Mouse (Mus musculus) 3T3-L1 (cell line): ENCODE measurements around the gene Cdk8.

ENCODE experiments used
- DNase-seq: peaks from one replicate; pipeline ENCODE4 v3.0.0-alpha.2; 2015; ENCODE audit warnings: low read depth, low spot score

Cdk8 gene

DNA sequence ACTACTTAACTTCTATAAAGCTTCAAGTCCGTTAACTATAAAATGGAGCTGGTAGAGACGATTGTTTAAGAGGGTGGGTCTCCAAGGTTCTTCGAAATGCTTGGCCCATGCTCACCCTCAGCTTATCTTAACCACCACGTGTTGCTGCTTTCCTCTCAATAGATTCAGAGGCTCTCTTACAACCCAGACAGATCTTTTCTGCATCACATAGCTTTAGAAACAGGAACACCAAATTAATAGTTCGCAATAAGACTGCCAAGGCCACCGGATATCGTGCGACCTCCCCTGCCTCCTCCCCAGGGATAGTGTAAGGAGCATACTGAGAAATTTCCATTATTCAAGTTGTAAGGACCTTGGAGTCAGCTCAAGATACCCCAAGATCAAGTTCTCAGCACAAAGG lies 87.4 kb downstream of the Cdk8 start:
- DNase-seq = no peak

- no peak for DNase-seq
Measured at GRCm38 (mm10) chr5:146328941-146329340, 97.9 kb downstream of the Cdk8 start.

DNA sequence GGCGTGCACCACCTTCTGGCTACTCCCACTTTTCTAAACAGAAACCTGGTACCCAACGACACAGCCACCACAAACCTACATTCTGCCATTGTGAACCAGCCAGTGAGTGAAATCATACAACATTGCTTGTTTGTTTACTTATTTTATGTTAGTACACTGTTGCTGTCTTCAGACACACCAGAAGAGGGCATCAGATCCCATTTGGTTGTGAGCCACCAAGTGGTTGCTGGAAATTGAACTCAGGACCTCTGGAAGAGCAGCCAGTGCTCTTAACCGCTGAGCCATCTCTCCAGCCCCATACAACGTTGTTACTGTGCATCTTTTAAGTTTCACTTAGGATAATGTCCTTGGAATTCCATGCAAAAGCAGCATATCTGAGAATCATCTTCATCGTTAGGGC lies 98.5 kb downstream of the Cdk8 start:
- DNase-seq = no peak

DNA sequence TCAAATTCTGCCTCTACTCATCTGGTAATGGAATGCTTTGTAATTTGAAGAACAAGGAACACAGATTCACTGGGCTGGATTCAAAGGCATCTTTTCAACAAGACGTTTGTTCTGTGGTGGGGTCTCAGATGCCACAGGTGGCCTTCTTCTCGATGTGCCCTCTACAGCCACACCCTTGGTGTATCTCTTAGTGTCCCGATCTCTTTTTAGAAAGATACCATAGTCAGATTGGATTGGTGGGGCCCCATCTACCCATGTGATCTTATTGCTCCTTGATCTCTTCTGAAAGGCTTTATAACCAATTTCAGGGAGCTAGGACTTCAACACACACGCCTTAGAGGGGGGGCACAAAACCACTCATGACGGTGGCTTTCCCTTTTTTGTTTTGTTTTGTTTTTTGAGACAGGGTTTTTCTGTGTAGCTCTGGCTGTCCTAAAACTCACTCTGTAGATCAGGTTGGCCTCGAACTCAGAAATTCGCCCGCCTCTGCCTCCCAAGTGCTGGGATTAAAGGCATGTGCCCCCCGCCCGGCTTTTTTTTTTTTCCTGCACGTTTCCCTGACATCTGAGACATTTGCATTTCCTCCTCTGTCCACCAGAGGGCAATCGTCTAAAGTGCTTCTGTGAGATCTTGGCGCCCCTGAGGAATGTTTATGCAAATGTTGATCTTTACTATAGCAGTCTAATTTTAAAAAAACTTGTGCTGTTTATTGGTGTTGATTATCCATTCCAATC lies 99.2 kb downstream of the Cdk8 start:
- DNase-seq = peak; percentile 83

GRCm38 (mm10) chr5:146330765-146331115 lies 99.7 kb downstream of the Cdk8 start:
- no peak for DNase-seq

DNA sequence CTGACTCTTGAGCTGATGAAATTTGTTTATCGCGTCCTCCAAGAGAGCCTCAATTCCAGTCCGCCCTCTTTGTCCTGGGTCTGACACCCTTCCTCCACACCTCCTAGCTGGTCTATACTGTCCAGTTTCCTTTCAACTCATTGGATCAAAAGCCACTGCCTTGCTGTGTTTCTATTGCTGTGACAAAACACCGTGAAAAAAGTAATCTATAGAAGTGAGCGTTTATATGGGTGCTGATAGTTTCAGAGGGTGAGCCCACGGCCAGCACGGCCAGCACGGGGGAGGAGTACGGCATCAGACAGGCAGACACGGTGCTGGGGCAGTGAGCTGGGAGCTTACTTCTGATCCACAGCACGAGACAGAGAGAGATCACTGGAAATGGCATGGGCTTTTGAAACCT lies 100.1 kb downstream of the Cdk8 start:
- no peak for DNase-seq

GRCm38 (mm10) chr5:146332541-146332940 lies 101.5 kb downstream of the Cdk8 start:
- no peak for DNase-seq

- no peak for DNase-seq
Measured at GRCm38 (mm10) chr5:146334410-146334809, 103.4 kb downstream of the Cdk8 start.

GRCm38 (mm10) chr5:146338064-146338463 lies 107.0 kb downstream of the Cdk8 start:
- no peak for DNase-seq

- no peak for DNase-seq
Measured at GRCm38 (mm10) chr5:146340037-146340436, 109.0 kb downstream of the Cdk8 start.

DNA sequence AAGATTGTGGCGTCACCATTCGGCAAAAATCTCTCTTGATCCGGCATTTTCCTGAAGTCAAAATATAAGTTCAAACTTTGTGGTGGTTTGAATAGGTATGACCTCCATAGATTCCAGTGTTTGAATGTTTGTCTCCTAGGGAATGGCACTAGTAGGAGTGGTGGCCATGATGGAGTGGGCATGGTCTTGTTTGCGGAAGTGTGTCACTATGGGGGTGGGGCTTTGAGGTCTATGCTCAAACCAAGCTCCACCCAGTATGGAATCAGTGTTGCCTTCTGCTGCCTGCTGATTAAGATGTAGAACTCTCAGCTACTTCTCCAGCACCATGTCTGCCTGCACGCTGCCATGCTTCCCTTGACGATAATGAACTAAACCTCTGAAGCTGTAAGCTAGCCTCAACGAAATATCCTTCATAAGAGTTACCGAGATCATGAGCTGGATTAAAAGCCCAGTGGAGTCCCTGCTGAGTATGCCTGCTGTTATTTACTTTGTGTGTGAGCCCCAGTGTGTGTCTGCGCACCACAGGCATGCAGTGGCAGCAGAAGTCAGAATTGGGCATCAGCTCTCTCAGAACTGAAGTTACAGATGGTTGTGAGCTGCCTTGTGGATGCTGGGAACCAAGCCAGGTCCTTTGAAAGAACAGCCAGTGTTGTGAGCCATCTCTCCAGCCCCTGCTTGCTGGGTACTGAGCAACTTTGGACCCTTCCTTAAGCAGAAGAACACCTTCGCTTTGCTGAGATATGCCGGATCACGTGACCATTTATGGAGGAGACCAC lies 114.1 kb downstream of the Cdk8 start:
- no peak for DNase-seq

GRCm38 (mm10) chr5:146347081-146347480 lies 116.1 kb downstream of the Cdk8 start:
- DNase-seq = no peak

DNA sequence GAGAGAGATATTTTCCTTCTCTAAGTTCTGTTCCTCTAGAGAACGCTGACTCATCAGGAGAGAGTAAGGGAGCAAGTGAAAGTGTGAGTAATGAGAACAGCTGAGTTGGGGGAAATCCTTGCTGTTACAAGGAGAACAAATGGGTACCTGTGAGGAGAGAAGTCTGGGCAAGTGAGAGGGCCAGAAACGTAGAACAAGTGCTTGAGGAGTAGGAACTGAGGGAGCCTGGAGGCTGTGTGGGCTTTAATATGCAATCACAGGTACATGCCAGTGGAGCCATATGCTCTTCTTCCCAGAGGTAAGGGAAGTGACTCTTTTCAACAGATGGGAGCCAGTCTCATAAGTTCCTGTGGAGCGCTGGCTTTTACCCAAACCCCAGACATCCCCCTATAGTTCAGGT lies 118.2 kb downstream of the Cdk8 start:
- no peak for DNase-seq

GRCm38 (mm10) chr5:146350784-146351183 lies 119.8 kb downstream of the Cdk8 start:
- DNase-seq = no peak

- no peak for DNase-seq
Measured at GRCm38 (mm10) chr5:146352006-146352405, 121.0 kb downstream of the Cdk8 start.
